Mouse (Mus musculus): Measurements from ENCODE around the gene Lrrc15. TPM values are rescaled to one million over a fixed set of nuclear protein-coding genes. Genes with fewer than 3 reads are reported as not detected.

Lrrc15 gene
- not detected in 2 replicates for total RNA-seq (2017)

- peak; percentile 52 for ATAC-seq (replicated peaks; ENCODE audit: low read depth, poor library complexity, severe bottlenecking)
Observed at GRCm38 (mm10) chr16:30282844-30283495, at the start of gene Lrrc15. Gene Lrrc15, minus strand, starts transcription at chr16:30283256.

- ATAC-seq (replicated peaks; ENCODE audit: low read depth, poor library complexity, severe bottlenecking) = no peak
Observed at GRCm38 (mm10) chr16:30314236-30314635, 31.2 kb upstream of the Lrrc15 start.

- ATAC-seq (replicated peaks; ENCODE audit: low read depth, poor library complexity, severe bottlenecking) = peak; percentile 57
Observed at GRCm38 (mm10) chr16:30310647-30311046, 27.6 kb upstream of the Lrrc15 start, which contains the start of gene Gp5. Gene Gp5, minus strand, starts transcription at chr16:30310779.

GRCm38 (mm10) chr16:30310171-30310515, 27.1 kb upstream of the Lrrc15 start:
- ATAC-seq (replicated peaks; ENCODE audit: low read depth, poor library complexity, severe bottlenecking) = no peak

- ATAC-seq (replicated peaks; ENCODE audit: low read depth, poor library complexity, severe bottlenecking) = peak; percentile 54
Observed at GRCm38 (mm10) chr16:30309395-30310170, 26.5 kb upstream of the Lrrc15 start.

- 0 out of 2 replicates have a peak, but pooled peaks have one; percentile 16 for ATAC-seq (replicated peaks; ENCODE audit: low read depth, poor library complexity, severe bottlenecking)
Observed at GRCm38 (mm10) chr16:30308616-30309394, 25.7 kb upstream of the Lrrc15 start.

- no peak for ATAC-seq (replicated peaks; ENCODE audit: low read depth, poor library complexity, severe bottlenecking)
Observed at GRCm38 (mm10) chr16:30307961-30308615, 25.0 kb upstream of the Lrrc15 start.

GRCm38 (mm10) chr16:30307306-30307705, 24.2 kb upstream of the Lrrc15 start:
- ATAC-seq (replicated peaks; ENCODE audit: low read depth, poor library complexity, severe bottlenecking) = no peak

GRCm38 (mm10) chr16:30306102-30306501, 23.0 kb upstream of the Lrrc15 start:
- no peak for ATAC-seq (replicated peaks; ENCODE audit: low read depth, poor library complexity, severe bottlenecking)

- no peak for ATAC-seq (replicated peaks; ENCODE audit: low read depth, poor library complexity, severe bottlenecking)
Observed at GRCm38 (mm10) chr16:30304236-30304635, 21.2 kb upstream of the Lrrc15 start.

- no peak for ATAC-seq (replicated peaks; ENCODE audit: low read depth, poor library complexity, severe bottlenecking)
Observed at GRCm38 (mm10) chr16:30303411-30303810, 20.4 kb upstream of the Lrrc15 start.

GRCm38 (mm10) chr16:30302686-30303085, 19.6 kb upstream of the Lrrc15 start:
- ATAC-seq (replicated peaks; ENCODE audit: low read depth, poor library complexity, severe bottlenecking) = peak; percentile 50; the same call in 1 of the 2 replicates

- ATAC-seq (replicated peaks; ENCODE audit: low read depth, poor library complexity, severe bottlenecking) = no peak
Observed at GRCm38 (mm10) chr16:30299711-30300277, 16.7 kb upstream of the Lrrc15 start.

GRCm38 (mm10) chr16:30297450-30297849, 14.4 kb upstream of the Lrrc15 start:
- ATAC-seq (replicated peaks; ENCODE audit: low read depth, poor library complexity, severe bottlenecking) = no peak

- ATAC-seq (replicated peaks; ENCODE audit: low read depth, poor library complexity, severe bottlenecking) = no peak
Observed at GRCm38 (mm10) chr16:30296601-30297275, 13.7 kb upstream of the Lrrc15 start.

GRCm38 (mm10) chr16:30295106-30295505, 12.1 kb upstream of the Lrrc15 start:
- peak; percentile 42 for ATAC-seq (replicated peaks; ENCODE audit: low read depth, poor library complexity, severe bottlenecking)

- no peak for ATAC-seq (replicated peaks; ENCODE audit: low read depth, poor library complexity, severe bottlenecking)
Observed at GRCm38 (mm10) chr16:30290436-30290835, 7.4 kb upstream of the Lrrc15 start.

GRCm38 (mm10) chr16:30285701-30286100, 2.6 kb upstream of the Lrrc15 start:
- no peak for ATAC-seq (replicated peaks; ENCODE audit: low read depth, poor library complexity, severe bottlenecking)

GRCm38 (mm10) chr16:30283743-30284337, 784 bp upstream of the Lrrc15 start:
- ATAC-seq (replicated peaks; ENCODE audit: low read depth, poor library complexity, severe bottlenecking) = peak; percentile 90

Measured in common myeloid progenitor, adult 5-6 weeks (primary cell).